ENCODE assay signal across 15 mouse cellular contexts in genomic region chr17:29448055-29448454, GRCm38 (mm10). TPM values are rescaled to one million over a fixed set of nuclear protein-coding genes. Genes with fewer than 3 reads are reported as not detected.
DNase-seq lines count a peak whose midpoint lies in the region; ATAC-seq and TF ChIP-seq lines count a peak whose summit lies in the region.
"Had no signal": no experiment of that assay in that cellular context is flagged by ENCODE, and none has a peak within 500 bp of the region (broad histone marks: within the 10 kb centered on the region; RNA-seq: fewer than 3 reads in every experiment).

No protein-coding gene starts in this region.

- H3K9ac ChIP-seq in heart, embryonic 13.5 days: peak overlapping the region; percentile 50; the same call in 1 of the 2 replicates
- H3K9ac ChIP-seq in heart, adult 2 months (ENCODE audit: low read depth, low read length): no peak overlapping the region
- H3K9ac ChIP-seq in neural tube, embryonic 11.5 days (ENCODE audit: low read length): no peak overlapping the region
- H3K9ac ChIP-seq: hindbrain, embryonic 12.5 days; midbrain, embryonic 12.5 days had no signal

- peak; percentile 43; the same call in 1 of the 2 replicates for ATAC-seq in heart, embryonic 13.5 days (ENCODE audit: extremely low read depth, insufficient number of reproducible peaks, low FRiP score, low TSS enrichment)
- no peak for ATAC-seq in neural tube, embryonic 11.5 days (ENCODE audit: insufficient read depth, low FRiP score, low TSS enrichment)
- ATAC-seq: forebrain, embryonic 16.5 days had no signal

- intact Hi-C loops in heart, adult 2 months (cut with DNase I): no loop called here

- H3K27me3 ChIP-seq in heart, embryonic 13.5 days (replicated peaks): no peaks in the 10 kb centered on the region
- H3K27me3 ChIP-seq in heart, adult 2 months (ENCODE audit: control insufficient read depth, insufficient read depth, low read length): no peaks in the 10 kb centered on the region
- no peaks in the 10 kb centered on the region for H3K27me3 ChIP-seq in neural tube, embryonic 11.5 days (ENCODE audit: control insufficient read depth, insufficient read depth, low read length)
- H3K27me3 ChIP-seq: hindbrain, embryonic 12.5 days had no signal

- WGBS in heart, embryonic 13.5 days: 29% methylated on average over 8 of the region's 8 CpGs
- 78% methylated on average over 8 of the region's 8 CpGs for WGBS in heart, adult 2 months
- 66% methylated on average over 8 of the region's 8 CpGs for WGBS in neural tube, embryonic 11.5 days

- H3K4me2 ChIP-seq in heart, embryonic 13.5 days: peak overlapping the region; percentile 34
- H3K4me2 ChIP-seq in neural tube, embryonic 11.5 days (ENCODE audit: low read depth): no peak overlapping the region
- H3K4me2 ChIP-seq: hindbrain, embryonic 12.5 days; midbrain, embryonic 12.5 days had no signal

- no peak for TF ChIP-seq EP300 in heart, adult 2 months (IDR thresholded peaks at IDR 0.05; ENCODE audit: insufficient read depth, low read depth, low read length)

- no peaks in the 10 kb centered on the region for H3K9me3 ChIP-seq in heart, embryonic 13.5 days
- H3K9me3 ChIP-seq in neural tube, embryonic 11.5 days (ENCODE audit: control insufficient read depth, low read length): no peaks in the 10 kb centered on the region
- H3K9me3 ChIP-seq: hindbrain, embryonic 12.5 days; midbrain, embryonic 12.5 days had no signal

- TF ChIP-seq CTCF in heart, adult 2 months (IDR thresholded peaks at IDR 0.05): no peak

- no peak for DNase-seq in heart, adult 2 months
- no peak for DNase-seq in neural tube, embryonic 11.5 days (ENCODE audit: low spot score)
- DNase-seq in neural tube, embryonic 10.5 days (ENCODE audit: extremely low spot score, low spot score): no peak
- DNase-seq in liver: peak; percentile 53
- DNase-seq in c-Kit-positive CD71-positive TER-119-positive erythroid progenitor cells, embryonic 14.5 days (ENCODE audit: low spot score): no peak
- DNase-seq in urinary bladder, postnatal 25 days (ENCODE audit: low spot score): no peak
- DNase-seq: cerebellum, adult 2 months; gastrocnemius, postnatal 14 days; kidney, adult 2 months; lung, adult 18-20 months; thymus, adult 18-20 months had no signal

- peaks cover 66% of the 10 kb centered on the region for H3K4me1 ChIP-seq in heart, embryonic 13.5 days
- H3K4me1 ChIP-seq in heart, adult 2 months (ENCODE audit: control insufficient read depth, insufficient read depth, low read length): peaks cover 3% of the 10 kb centered on the region
- peaks cover 16% of the 10 kb centered on the region for H3K4me1 ChIP-seq in neural tube, embryonic 11.5 days (ENCODE audit: control insufficient read depth, insufficient read depth, low read length)

- H3K27ac ChIP-seq in heart, embryonic 13.5 days (replicated peaks): peak overlapping the region; percentile 88
- H3K27ac ChIP-seq in heart, adult 2 months: no peak overlapping the region
- H3K27ac ChIP-seq in neural tube, embryonic 11.5 days (ENCODE audit: low read depth, low read length): 0 out of 2 replicates have a peak overlapping the region, but pooled peaks have one; percentile 37
- H3K27ac ChIP-seq: midbrain, embryonic 12.5 days had no signal

- TF ChIP-seq POLR2A in heart, adult 2 months (IDR thresholded peaks at IDR 0.05; ENCODE audit: insufficient read depth, low read depth, low read length): no peak

- no peak overlapping the region for H3K4me3 ChIP-seq in heart, embryonic 13.5 days
- no peak overlapping the region for H3K4me3 ChIP-seq in heart, adult 2 months
- no peak overlapping the region for H3K4me3 ChIP-seq in neural tube, embryonic 11.5 days (ENCODE audit: low read depth, low read length)
- H3K4me3 ChIP-seq: hindbrain, embryonic 12.5 days; midbrain, embryonic 12.5 days had no signal

- H3K36me3 ChIP-seq in heart, embryonic 13.5 days: no peaks in the 10 kb centered on the region
- H3K36me3 ChIP-seq in heart, adult 2 months (ENCODE audit: control insufficient read depth, insufficient read depth, low read length): no peaks in the 10 kb centered on the region
- no peaks in the 10 kb centered on the region for H3K36me3 ChIP-seq in neural tube, embryonic 11.5 days (ENCODE audit: control insufficient read depth, insufficient read depth, low read length)
- H3K36me3 ChIP-seq: hindbrain, embryonic 12.5 days; midbrain, embryonic 12.5 days had no signal

- no peaks in the 10 kb centered on the region for H3K79me2 ChIP-seq in heart, adult 2 months (replicated peaks; ENCODE audit: control insufficient read depth, insufficient read depth, low read length)

RNA-seq across cellular contexts. Expression of gene Pim1, which starts 42.5 kb away (rescaled TPM):
- polyA plus RNA-seq in heart, embryonic 13.5 days (2015; fragmentation: Nextera tagmentation; extraction: Ambion mirVana): 19.3 and 20.0 TPM in 2 replicates
- total RNA-seq in heart, adult 2 months (2021): 10 to 100 TPM; 17.2 to 20.5 TPM
- polyA plus RNA-seq in heart, adult 2 months (2012; rRNA removed): 24.6 and 27.9 TPM in 2 replicates
- polyA plus RNA-seq in neural tube, embryonic 11.5 days (2014; fragmentation: Nextera tagmentation; extraction: Ambion mirVana): 23.1 and 24.3 TPM in 2 replicates
